Mouse (Mus musculus) hindbrain, embryonic 15.5 days (tissue): ENCODE data around the gene Olfr354. TPM values are rescaled to one million over a fixed set of nuclear protein-coding genes. Genes with fewer than 3 reads are reported as not detected.

Source experiments
- ATAC-seq: fragments of 200-750 bp; cut with Nextera tagmentation; 2 replicates; pipeline ENCODE4 v1.8.0; 2017; ENCODE audit warnings: low read depth, moderate number of reproducible peaks, moderate TSS enrichment; ENCODE audit not compliant: low FRiP score
- H3K27ac ChIP-seq: fragments of 300-500 bp; sonication (generic); replicated peaks from 2 replicates; pipeline ENCODE4 v1.5.1; 2015; ENCODE audit warnings: mild to moderate bottlenecking, inconsistent platforms
- H3K27me3 ChIP-seq: fragments of 300-500 bp; sonication (generic); 2 replicates; pipeline ENCODE4 v1.6.1; 2015; ENCODE audit warnings: control low read depth, inconsistent platforms
- H3K36me3 ChIP-seq: fragments of 300-500 bp; sonication (generic); 2 replicates; pipeline ENCODE4 v1.6.1; 2015; ENCODE audit warnings: control low read depth, inconsistent platforms
- H3K4me1 ChIP-seq: fragments of 300-500 bp; sonication (generic); replicated peaks from 2 replicates; pipeline ENCODE4 v1.6.1; 2015; ENCODE audit warnings: control low read depth, inconsistent platforms
- H3K4me2 ChIP-seq: fragments of 300-500 bp; sonication (generic); 2 replicates; pipeline ENCODE4 v1.6.1; 2015; ENCODE audit warnings: moderate library complexity, mild to moderate bottlenecking, inconsistent platforms
- H3K4me3 ChIP-seq: fragments of 300-500 bp; sonication (generic); 2 replicates; pipeline ENCODE4 v1.5.1; 2015; ENCODE audit warnings: mild to moderate bottlenecking, inconsistent platforms
- H3K9ac ChIP-seq: fragments of 300-500 bp; sonication (generic); 2 replicates; pipeline ENCODE4 v1.6.1; 2015; ENCODE audit warnings: inconsistent platforms
- H3K9me3 ChIP-seq: fragments of 300-500 bp; sonication (generic); 2 replicates; pipeline ENCODE4 v1.6.1; 2016; ENCODE audit warnings: control low read depth, inconsistent platforms
- WGBS: fragments of 180-500 bp; shearing (Covaris S2); methylation state at CpG from one replicate; pipeline ENCODE4 v1.1.7; 2015; 5-methylcytosine and 5-hydroxymethylcytosine counted together
- polyA plus RNA-seq: library from polyadenylated mRNA; unstranded; fragments of >200 nt; fragmentation: Nextera tagmentation; extraction: Ambion mirVana; gene quantifications from 2 replicates; pipeline ENCODE4 v1.2.1, GENCODE M21; 2015

The Olfr354 gene
- polyA plus RNA-seq, result not detected in 2 replicates

DNA sequence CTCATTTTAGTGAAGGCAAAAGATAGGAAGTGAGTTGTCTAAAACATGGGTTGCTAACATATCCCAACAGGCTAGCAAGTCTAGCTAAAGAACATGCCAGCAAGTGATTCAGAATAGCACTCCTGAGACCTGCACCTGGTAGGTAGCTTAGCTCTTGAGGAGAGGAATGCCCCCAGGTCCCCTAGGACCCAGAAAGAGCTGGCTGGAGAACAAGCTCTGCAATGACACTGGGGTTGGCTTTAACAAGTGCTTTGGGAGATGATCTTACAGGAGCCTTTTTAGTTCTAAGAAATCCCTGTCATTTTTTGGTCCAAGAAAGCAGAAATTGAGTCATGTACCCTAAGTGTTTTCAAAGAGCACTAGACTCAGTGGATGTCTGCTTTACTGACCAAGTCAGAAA is at the start of gene Olfr354:
Olfr354 (plus strand) TSS at position 301 of the 400 bp plus-strand sequence.
- Histone ChIP-seq H3K36me3 (no peaks in the 10 kb centered on the region), H3K27me3 (no peaks in the 10 kb centered on the region), H3K4me1 (no peaks in the 10 kb centered on the region), H3K9ac (no peak within 1 kb of the TSS), H3K9me3 (no peaks in the 10 kb centered on the region; the same call in 1 of the 2 replicates), H3K4me2 (no peak within 1 kb of the TSS), H3K27ac (no peak within 1 kb of the TSS), H3K4me3 (no peak within 1 kb of the TSS)
- ATAC-seq, result no peak

DNA sequence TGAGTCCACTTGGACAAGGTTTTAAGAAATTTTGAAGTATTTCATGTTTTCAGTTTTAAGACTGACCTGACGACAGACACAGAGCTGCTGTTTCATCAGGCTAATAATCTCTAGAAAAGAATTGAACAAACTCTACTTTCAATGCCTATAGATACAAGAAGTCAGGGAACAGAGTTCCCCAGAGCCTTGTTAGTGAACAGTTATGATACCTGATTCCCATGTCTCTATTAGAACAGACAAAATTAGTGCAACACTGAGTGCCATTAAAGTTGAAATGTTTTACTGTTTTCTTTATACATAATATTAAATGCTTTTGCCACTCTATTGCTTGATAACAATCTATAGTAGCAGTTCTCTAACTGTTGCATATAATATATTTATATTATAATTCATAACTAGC is 42.9 kb upstream of the Olfr354 start, which contains the start of gene Olfr351:
Olfr351 (minus strand) TSS at position 101 of the 400 bp plus-strand sequence.
- ATAC-seq, result no peak
- Histone ChIP-seq H3K27me3 (no peaks in the 10 kb centered on the region), H3K9me3 (no peaks in the 10 kb centered on the region), H3K27ac (no peak within 1 kb of the TSS), H3K4me2 (no peak within 1 kb of the TSS), H3K4me3 (no peak within 1 kb of the TSS), H3K4me1 (no peaks in the 10 kb centered on the region), H3K36me3 (no peaks in the 10 kb centered on the region), H3K9ac (no peak within 1 kb of the TSS)
- WGBS, result 90% methylated on average over 1 of the region's 1 CpGs

DNA sequence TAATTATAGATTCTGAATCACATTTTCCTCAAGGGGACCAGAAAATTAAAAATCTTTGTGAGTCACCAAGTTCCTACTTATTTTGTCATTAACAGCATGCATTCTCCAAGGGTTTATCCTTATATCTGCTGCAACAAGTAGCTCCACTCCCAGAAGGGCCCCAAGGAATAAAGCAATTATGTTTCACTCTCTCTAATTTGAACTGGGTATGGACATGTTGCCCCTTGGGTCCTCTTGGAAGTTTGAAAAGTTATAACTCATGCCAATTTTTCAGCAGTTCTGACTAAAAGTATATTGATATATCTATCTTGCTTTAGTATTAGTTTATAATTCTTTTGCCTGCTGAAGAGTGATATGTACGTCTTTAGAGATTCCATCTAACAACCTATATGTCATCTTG is 37.3 kb upstream of the Olfr354 start, which contains the start of gene Olfr352:
Olfr352 (plus strand) TSS at position 301 of the 400 bp plus-strand sequence.
- no peak for ATAC-seq
- H3K4me1 ChIP-seq, result no peaks in the 10 kb centered on the region
- 86% methylated on average over 1 of the region's 1 CpGs for WGBS

DNA sequence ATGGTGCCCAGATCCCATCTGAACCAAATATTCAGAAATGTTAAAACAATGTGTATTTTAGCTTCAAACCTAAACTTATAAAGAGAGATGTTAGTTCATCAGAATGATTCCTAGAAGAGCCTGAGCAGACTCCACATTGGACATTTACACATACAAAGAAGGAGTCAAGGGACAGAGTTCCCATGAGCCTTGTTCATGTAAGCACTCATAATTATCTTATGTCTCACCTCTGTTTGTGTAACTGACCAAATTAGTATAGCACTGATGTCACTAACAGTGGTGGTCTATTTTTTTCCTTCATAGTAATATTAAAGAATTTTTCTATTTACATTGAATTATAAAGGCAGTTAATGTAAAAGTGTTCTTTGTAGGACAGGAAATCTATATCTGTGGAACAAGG is 12.6 kb upstream of the Olfr354 start, which contains the start of gene Olfr353:
Olfr353 (minus strand) TSS at position 101 of the 400 bp plus-strand sequence.
- H3K9ac ChIP-seq, result no peak within 1 kb of the TSS
- H3K27ac ChIP-seq, result no peak within 1 kb of the TSS
- no peaks in the 10 kb centered on the region for H3K27me3 ChIP-seq
- H3K4me1 ChIP-seq, result no peaks in the 10 kb centered on the region
- H3K4me3 ChIP-seq, result no peak within 1 kb of the TSS
- H3K4me2 ChIP-seq, result no peak within 1 kb of the TSS
- H3K9me3 ChIP-seq, result peaks cover 9% of the 10 kb centered on the region; the same call in 1 of the 2 replicates
- no peaks in the 10 kb centered on the region for H3K36me3 ChIP-seq
- no peak for ATAC-seq

More for the DNA sequence above, 37.3 kb upstream of the Olfr354 start, which contains the start of gene Olfr352:
- H3K9ac ChIP-seq, result no peak within 1 kb of the TSS
- no peaks in the 10 kb centered on the region for H3K36me3 ChIP-seq
- H3K9me3 ChIP-seq, result no peaks in the 10 kb centered on the region
- no peak within 1 kb of the TSS for H3K4me2 ChIP-seq
- H3K27ac ChIP-seq, result no peak within 1 kb of the TSS
- H3K4me3 ChIP-seq, result no peak within 1 kb of the TSS
- no peaks in the 10 kb centered on the region for H3K27me3 ChIP-seq

DNA sequence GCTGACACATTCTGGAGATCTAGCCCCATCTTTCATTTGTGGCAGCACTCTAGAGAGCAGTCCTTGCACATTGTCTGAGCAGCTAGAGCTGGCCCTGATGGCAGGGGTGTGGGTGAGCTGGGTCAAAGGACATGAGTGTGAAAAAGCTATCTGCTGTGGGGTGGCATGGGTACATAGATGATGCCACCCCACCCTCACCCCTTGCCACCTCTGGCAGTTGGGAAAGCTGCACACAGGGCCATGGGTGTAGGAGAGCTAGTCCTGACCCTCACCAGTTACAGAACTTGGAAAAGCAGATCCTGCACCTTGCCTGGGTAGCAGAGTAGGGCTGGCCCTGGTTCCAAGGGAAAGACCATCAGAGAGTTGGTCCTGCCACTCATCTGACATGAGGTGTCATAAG is 8.4 kb upstream of the Olfr354 start:
- H3K36me3 ChIP-seq, result no peaks in the 10 kb centered on the region
- no peaks in the 10 kb centered on the region for H3K4me1 ChIP-seq
- H3K9ac ChIP-seq, result no peak overlapping the region
- H3K27ac ChIP-seq, result no peak overlapping the region
- H3K27me3 ChIP-seq, result no peaks in the 10 kb centered on the region
- ATAC-seq, result no peak
- H3K4me2 ChIP-seq, result no peak overlapping the region
- peaks cover 3% of the 10 kb centered on the region; the same call in 1 of the 2 replicates for H3K9me3 ChIP-seq
- no peak overlapping the region for H3K4me3 ChIP-seq

- Histone ChIP-seq H3K9me3 (0 out of 2 replicates have a peak, but pooled peaks cover 3% of the 10 kb centered on the region), H3K36me3 (no peaks in the 10 kb centered on the region), H3K9ac (no peak within 1 kb of the TSS), H3K27me3 (no peaks in the 10 kb centered on the region), H3K4me1 (no peaks in the 10 kb centered on the region), H3K27ac (no peak within 1 kb of the TSS), H3K4me2 (no peak within 1 kb of the TSS), H3K4me3 (no peak within 1 kb of the TSS)
- ATAC-seq, result no peak
Measured at GRCm38 (mm10) chr2:36928797-36929196, 23.3 kb downstream of the Olfr354 start, which contains the start of gene Olfr355. Olfr355 (minus strand) TSS chr2:36928897.

DNA sequence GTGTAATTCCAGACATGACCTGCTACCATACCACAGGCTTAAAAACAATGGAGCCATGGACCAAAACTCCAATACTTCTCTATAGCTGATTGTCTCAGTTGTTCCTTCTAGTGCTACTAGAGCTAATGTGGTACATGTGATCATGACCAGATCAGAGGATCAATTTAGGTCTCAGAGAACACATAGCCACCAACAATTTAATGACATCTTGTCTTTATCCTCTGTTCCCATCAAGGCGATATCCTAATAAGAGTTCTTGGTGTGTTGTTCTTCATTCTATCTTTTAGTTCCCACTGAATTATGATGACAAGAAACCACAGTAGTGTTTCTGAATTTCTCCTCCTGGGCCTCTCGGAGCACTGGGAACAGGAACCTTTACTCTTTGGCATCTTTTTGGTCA is 31.3 kb downstream of the Olfr354 start, which contains the start of gene Olfr356:
Olfr356 (plus strand) TSS at position 301 of the 400 bp plus-strand sequence.
- Histone ChIP-seq H3K9me3 (no peaks in the 10 kb centered on the region), H3K36me3 (no peaks in the 10 kb centered on the region), H3K4me2 (no peak within 1 kb of the TSS), H3K27ac (no peak within 1 kb of the TSS), H3K9ac (no peak within 1 kb of the TSS), H3K4me3 (no peak within 1 kb of the TSS), H3K27me3 (no peaks in the 10 kb centered on the region), H3K4me1 (no peaks in the 10 kb centered on the region)
- WGBS, result 86% methylated on average over 2 of the region's 2 CpGs
- ATAC-seq, result no peak

Other genes starting within 250 kb of the Olfr354 start
- gene Olfr346, start 219.9 kb upstream of the Olfr354 start, polyA plus RNA-seq, result not detected in 2 replicates
- not detected in 2 replicates for gene Olfr347, start 173.8 kb upstream of the Olfr354 start, polyA plus RNA-seq
- not detected in 2 replicates for gene Olfr348, start 121.4 kb upstream of the Olfr354 start, polyA plus RNA-seq
- gene Olfr50, start 115.1 kb upstream of the Olfr354 start, polyA plus RNA-seq, result not detected in 2 replicates
- gene Olfr3, start 88.6 kb upstream of the Olfr354 start, polyA plus RNA-seq, result not detected in 2 replicates
- gene Olfr350, start 59.4 kb upstream of the Olfr354 start, polyA plus RNA-seq, result not detected in 2 replicates
- not detected in 2 replicates for gene Olfr351, start 43.0 kb upstream of the Olfr354 start, polyA plus RNA-seq
- gene Olfr352, start 37.2 kb upstream of the Olfr354 start, polyA plus RNA-seq, result not detected in 2 replicates
- gene Olfr353, start 12.7 kb upstream of the Olfr354 start, polyA plus RNA-seq, result not detected in 2 replicates
- gene Olfr355, start 23.2 kb downstream of the Olfr354 start, polyA plus RNA-seq, result not detected in 2 replicates
- not detected in 2 replicates for gene Olfr356, start 31.4 kb downstream of the Olfr354 start, polyA plus RNA-seq
- not detected in 2 replicates for gene Olfr357, start 88.1 kb downstream of the Olfr354 start, polyA plus RNA-seq
- gene Olfr358, start 103.7 kb downstream of the Olfr354 start, polyA plus RNA-seq, result not detected in 2 replicates
- gene Olfr360, start 160.1 kb downstream of the Olfr354 start, polyA plus RNA-seq, result not detected in 2 replicates
- gene Olfr361, start 183.6 kb downstream of the Olfr354 start, polyA plus RNA-seq, result not detected in 2 replicates
- gene Olfr362, start 212.2 kb downstream of the Olfr354 start, polyA plus RNA-seq, result not detected in 2 replicates
- not detected in 2 replicates for gene Olfr364-ps1, start 233.6 kb downstream of the Olfr354 start, polyA plus RNA-seq